Mouse (Mus musculus) lung, postnatal 0 days (tissue): Measurements from ENCODE around the gene Plppr5.

Experiments
- CTCF ChIP-seq: IDR thresholded peaks from 2 replicates; pipeline ENCODE4 v1.5.1; 2016; ENCODE audit warnings: antibody characterized with exemption, mild to moderate bottlenecking
- EP300 ChIP-seq: IDR thresholded peaks from 2 replicates; pipeline ENCODE4 v1.6.1; 2016; ENCODE audit warnings: antibody characterized with exemption, mild to moderate bottlenecking, control low read depth

DNA sequence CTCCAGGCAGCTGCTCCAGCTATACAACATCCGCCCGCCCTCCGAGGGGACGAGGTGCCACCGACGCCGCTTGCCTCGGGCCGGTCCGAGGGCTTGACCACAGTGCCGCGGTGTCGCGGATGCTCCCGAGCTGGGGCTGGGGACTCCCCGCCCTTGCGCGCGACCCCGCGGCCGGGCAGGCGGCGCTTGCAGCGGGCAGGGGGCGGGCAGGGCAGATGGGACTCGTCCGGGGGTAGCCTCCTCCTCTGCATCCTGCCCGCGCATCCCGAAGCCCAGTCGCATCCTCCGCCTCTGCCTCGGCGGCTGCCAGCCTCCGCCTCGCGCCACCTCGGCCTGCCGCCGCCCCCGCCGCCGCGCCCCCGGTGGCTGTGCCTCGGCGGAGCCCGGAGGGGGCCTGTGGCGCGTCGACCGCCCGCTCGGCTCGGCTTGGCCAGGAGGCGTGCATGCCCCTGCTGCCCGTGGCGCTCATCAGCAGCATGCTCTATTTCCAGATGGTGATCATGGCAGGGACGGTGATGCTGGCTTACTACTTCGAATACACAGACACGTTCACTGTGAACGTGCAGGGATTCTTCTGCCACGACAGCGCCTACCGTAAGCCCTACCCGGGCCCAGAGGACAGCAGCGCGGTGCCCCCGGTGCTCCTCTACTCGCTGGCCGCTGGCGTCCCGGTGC is 754 bp downstream of the Plppr5 start:
- no peak for TF ChIP-seq CTCF
- TF ChIP-seq EP300, result no peak
